ENCODE assay signal across 37 mouse cellular contexts in the genomic region with DNA sequence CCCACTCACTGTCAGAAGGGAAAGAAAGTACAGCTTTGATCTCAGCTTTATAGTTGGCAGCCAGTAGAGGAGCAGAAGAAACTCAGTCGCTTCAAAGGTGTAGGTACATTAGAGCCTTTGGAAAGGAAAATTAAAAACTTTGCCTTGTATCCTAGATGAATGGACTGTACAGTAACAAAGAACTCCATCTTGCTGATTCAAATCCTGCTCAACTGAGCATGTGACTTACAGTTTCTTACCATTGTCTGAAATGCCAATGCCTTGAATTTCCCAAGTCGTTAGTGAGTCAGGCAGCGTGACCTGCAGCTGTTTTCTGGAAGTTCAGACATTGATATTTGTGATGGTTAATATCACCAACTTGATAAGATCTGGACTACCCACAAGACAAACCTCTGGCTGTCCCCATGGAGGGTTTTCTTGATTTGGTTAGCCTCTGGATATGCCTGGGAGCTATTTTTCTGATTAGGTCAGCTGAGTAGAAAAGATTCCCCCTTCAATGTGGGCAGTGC. TPM values are rescaled to one million over a fixed set of nuclear protein-coding genes. Genes with fewer than 3 reads are reported as not detected.
DNase-seq lines count a peak whose midpoint lies in the region; ATAC-seq and TF ChIP-seq lines count a peak whose summit lies in the region.
"Had no signal": no experiment of that assay in that cellular context is flagged by ENCODE, and none has a peak within 500 bp of the region (broad histone marks: within the 10 kb centered on the region; RNA-seq: fewer than 3 reads in every experiment).

No protein-coding gene starts in this region.

- no peaks in the 10 kb centered on the region for H3K27me3 ChIP-seq in hindbrain, postnatal 0 days (ENCODE audit: insufficient read depth, low read length)
- H3K27me3 ChIP-seq: embryonic facial prominence, embryonic 13.5 days; forebrain, embryonic 15.5 days; heart, embryonic 12.5 days; heart, embryonic 15.5 days; hindbrain, embryonic 13.5 days had no signal

- H3K4me1 ChIP-seq in hindbrain, postnatal 0 days (ENCODE audit: insufficient read depth, low read length), result no peaks in the 10 kb centered on the region
- H3K4me1 ChIP-seq: embryonic facial prominence, embryonic 10.5 days; embryonic facial prominence, embryonic 13.5 days; forebrain, embryonic 10.5 days; forebrain, embryonic 15.5 days; heart, embryonic 12.5 days; heart, embryonic 15.5 days; hindbrain, embryonic 10.5 days; hindbrain, embryonic 13.5 days had no signal

- H3K4me2 ChIP-seq in hindbrain, postnatal 0 days (ENCODE audit: low read depth, low read length), result no peak overlapping the region
- H3K4me2 ChIP-seq: embryonic facial prominence, embryonic 13.5 days; forebrain, embryonic 15.5 days; heart, embryonic 12.5 days; heart, embryonic 15.5 days; hindbrain, embryonic 13.5 days had no signal

- 83% methylated on average over 3 of the region's 3 CpGs for WGBS in hindbrain, postnatal 0 days

- no peak overlapping the region for H3K4me3 ChIP-seq in hindbrain, postnatal 0 days (ENCODE audit: low read length)
- H3K4me3 ChIP-seq: embryonic facial prominence, embryonic 10.5 days; embryonic facial prominence, embryonic 13.5 days; erythroblast, embryonic 14.5 days; forebrain, embryonic 10.5 days; forebrain, embryonic 15.5 days; heart, embryonic 12.5 days; heart, embryonic 15.5 days; hindbrain, embryonic 10.5 days; hindbrain, embryonic 13.5 days had no signal

- H3K36me3 ChIP-seq in hindbrain, postnatal 0 days (ENCODE audit: insufficient read depth, low read length), result no peaks in the 10 kb centered on the region
- H3K36me3 ChIP-seq: embryonic facial prominence, embryonic 10.5 days; embryonic facial prominence, embryonic 13.5 days; forebrain, embryonic 10.5 days; forebrain, embryonic 15.5 days; heart, embryonic 12.5 days; heart, embryonic 15.5 days; hindbrain, embryonic 10.5 days; hindbrain, embryonic 13.5 days had no signal

- no peak overlapping the region for H3K27ac ChIP-seq in hindbrain, postnatal 0 days
- H3K27ac ChIP-seq: embryonic facial prominence, embryonic 10.5 days; embryonic facial prominence, embryonic 13.5 days; forebrain, embryonic 10.5 days; forebrain, embryonic 15.5 days; heart, embryonic 15.5 days; hindbrain, embryonic 10.5 days; hindbrain, embryonic 13.5 days had no signal

- no peaks in the 10 kb centered on the region for H3K9me3 ChIP-seq in hindbrain, postnatal 0 days (ENCODE audit: low read length)
- H3K9me3 ChIP-seq: embryonic facial prominence, embryonic 10.5 days; embryonic facial prominence, embryonic 13.5 days; forebrain, embryonic 10.5 days; forebrain, embryonic 15.5 days; heart, embryonic 15.5 days; hindbrain, embryonic 10.5 days; hindbrain, embryonic 13.5 days had no signal

- no peak for ATAC-seq in hindbrain, postnatal 0 days
- ATAC-seq: CD4-positive, CD25-positive, alpha-beta regulatory T cell, adult 4 months; forebrain, embryonic 15.5 days; hindbrain, embryonic 16.5 days; inflammation-experienced regulatory T-cells, adult 6 months; intestine, embryonic 16.5 days; Patski had no signal

- H3K9ac ChIP-seq in hindbrain, postnatal 0 days (replicated peaks; ENCODE audit: low read length), result no peak overlapping the region
- H3K9ac ChIP-seq: embryonic facial prominence, embryonic 13.5 days; forebrain, embryonic 15.5 days; heart, embryonic 12.5 days; heart, embryonic 15.5 days; hindbrain, embryonic 13.5 days had no signal

- no peak for TF ChIP-seq CTCF in hindbrain, postnatal 0 days (IDR thresholded peaks at IDR 0.05; ENCODE audit: low read depth)

- peak; percentile 78 for DNase-seq in 3T3-L1 (ENCODE audit: low read depth, low spot score)
- DNase-seq in Muller cell, postnatal 12 days (ENCODE audit: inconsistent ontology term), result peak; percentile 60
- peak; percentile 3 for DNase-seq in fibroblast of lung, adult 2 months (ENCODE audit: low read depth)
- no peak for DNase-seq in hindbrain, postnatal 0 days (ENCODE audit: low spot score)
- DNase-seq in ovary, postnatal 36 days (ENCODE audit: low spot score), result no peak
- DNase-seq in kidney, adult 11 months, result no peak
- DNase-seq: adrenal gland, postnatal 10 days; adrenal gland, postnatal 36 days; B cell, adult 2 months; cerebellum, adult 11 months; cerebellum, adult 8-10 months; cerebellum, postnatal 10 days; cerebellum, postnatal 36 days; embryo, embryonic 11 days; gastrocnemius, postnatal 10 days; gastrocnemius, postnatal 36 days; heart, postnatal 10 days; heart, postnatal 36 days; kidney, adult 8-10 months had no signal

RNA-seq across cellular contexts. Expression of a gene that starts 36.5 kb away (rescaled TPM):
- 0.10 and 1.3 TPM in 2 replicates for total RNA-seq in hindbrain, postnatal 0 days (2014; rRNA removed)
- 0.63 and 0.69 TPM in 2 replicates for polyA plus RNA-seq in hindbrain, postnatal 0 days (2015; fragmentation: Nextera tagmentation; extraction: Ambion mirVana)
- total RNA-seq: adrenal gland, adult 18-20 months; granulocyte monocyte progenitor cell, adult 5-6 weeks; heart, adult 8-10 months; heart, postnatal 10 days; heart, postnatal 36 days; MEL had no signal
- polyA plus RNA-seq: embryonic facial prominence, embryonic 13.5 days; erythroblast, embryonic 14.5 days; Patski had no signal

Comparison
In these comparisons a context has a peak if more than half of its experiments do, and no peak if none do; other contexts are left out.
1. DNase-seq: peak in 3T3-L1 (single experiment), Muller cell, postnatal 12 days (single experiment) and fibroblast of lung, adult 2 months (single experiment); none in hindbrain, postnatal 0 days (single experiment), ovary, postnatal 36 days (single experiment) and kidney, adult 11 months (single experiment).